9 mouse cellular contexts compared by ENCODE assay signal in the genomic region with DNA sequence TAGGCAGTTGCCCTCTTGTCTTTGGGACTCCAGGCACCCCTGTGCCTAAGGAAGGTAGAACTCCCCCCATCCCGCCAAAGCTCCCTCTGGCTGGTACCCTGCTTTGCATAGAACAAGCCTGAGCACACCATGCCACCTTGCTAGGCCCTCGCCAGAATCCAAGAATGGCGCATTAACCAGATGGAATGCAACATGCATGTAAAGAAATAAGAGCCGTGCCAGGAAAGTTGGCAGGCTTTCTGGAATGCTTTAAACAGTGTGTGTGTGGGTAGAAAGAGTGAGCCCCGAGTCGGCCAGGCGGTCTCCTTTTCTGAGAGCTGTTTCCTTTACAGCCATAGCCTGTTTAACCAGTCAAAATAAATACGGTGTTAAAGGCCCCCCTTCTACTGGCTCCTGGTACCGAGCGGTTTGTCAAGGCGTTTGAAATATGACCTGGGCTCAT. TPM values are rescaled to one million over a fixed set of nuclear protein-coding genes. Genes with fewer than 3 reads are reported as not detected.
DNase-seq lines count a peak whose midpoint lies in the region; ATAC-seq and TF ChIP-seq lines count a peak whose summit lies in the region.
"Had no signal": no experiment of that assay in that cellular context is flagged by ENCODE, and none has a peak within 500 bp of the region (broad histone marks: within the 10 kb centered on the region; RNA-seq: fewer than 3 reads in every experiment).

No protein-coding gene starts in this region.

- peak; percentile 91 for DNase-seq in heart, adult 11 months
- DNase-seq in heart, adult 18-20 months: no peak
- peak; percentile 65 for DNase-seq in Patski (ENCODE audit: low read depth, low spot score)
- peak; percentile 66 for DNase-seq in gonadal fat pad, adult 2 months (ENCODE audit: low read depth)
- peak; percentile 84 for DNase-seq in layer of hippocampus, adult 9-11 months
- peak; percentile 82 for DNase-seq in right cerebral cortex, adult 18-20 months
- DNase-seq in thymus, postnatal 14 days: no peak

- in situ Hi-C loops in Patski (cut with MboI; ENCODE audit: low pct_unique_long_range_greater_than_20kb): no loop called here

- POLR2A ChIA-PET in Patski (lab: Charles Lee): interaction anchor here (0.6 to 1.2 kb wide), 6 partner anchors 27 to 90 kb away, joined by 3 to 6 read pairs (median 4); no protein-coding TSS in a partner anchor

- H3K27me3 ChIP-seq in Patski: no peaks in the 10 kb centered on the region
- H3K27me3 ChIP-seq: CH12.LX had no signal

- CTCF ChIA-PET in Patski (lab: Charles Lee): interaction anchor here (0.5 to 1.8 kb wide), 2 partner anchors 74 to 82 kb away, joined by 3 to 6 read pairs; no protein-coding TSS in a partner anchor

- ATAC-seq in Patski: peak; percentile 36
- no peak for ATAC-seq in erythroblast, adult 5-6 weeks (replicated peaks; ENCODE audit: low FRiP score, poor library complexity, severe bottlenecking)

- no peak for TF ChIP-seq CTCF in Patski (IDR thresholded peaks at IDR 0.05)

RNA-seq across cellular contexts. Expression of gene Med13l, which starts 45.2 kb away (rescaled TPM):
- 10 to 100 TPM; 27.4 to 31.0 TPM for total RNA-seq in heart, adult 18-20 months (2021)
- polyA plus RNA-seq in Patski (2021): 35.3 TPM
- polyA plus RNA-seq in gonadal fat pad, adult 2 months (2012; rRNA removed): 12.8 and 20.0 TPM in 2 replicates
- total RNA-seq in erythroblast, adult 5-6 weeks (2015; ENCODE audit: low replicate concordance): 49.2 and 56.6 TPM in 2 replicates
- 82.2 and 99.3 TPM in 2 replicates for total RNA-seq in erythroblast, adult 5-6 weeks (2017; ENCODE audit: low replicate concordance)

Comparison
In these comparisons a context has a peak if more than half of its experiments do, and no peak if none do; other contexts are left out.
1. DNase-seq: peak in heart, adult 11 months (single experiment), Patski (single experiment), gonadal fat pad, adult 2 months (single experiment), layer of hippocampus, adult 9-11 months (single experiment) and right cerebral cortex, adult 18-20 months (single experiment); none in heart, adult 18-20 months (0 of 2) and thymus, postnatal 14 days (single experiment).